Mouse (Mus musculus): Measurements from ENCODE around the gene Scn4a.
"Not testable (repeated sequence)": the region's sequence is repeated elsewhere in the genome, so short reads cannot be mapped to it uniquely, and the experiment has no call there.

Gene Scn4a

DNA sequence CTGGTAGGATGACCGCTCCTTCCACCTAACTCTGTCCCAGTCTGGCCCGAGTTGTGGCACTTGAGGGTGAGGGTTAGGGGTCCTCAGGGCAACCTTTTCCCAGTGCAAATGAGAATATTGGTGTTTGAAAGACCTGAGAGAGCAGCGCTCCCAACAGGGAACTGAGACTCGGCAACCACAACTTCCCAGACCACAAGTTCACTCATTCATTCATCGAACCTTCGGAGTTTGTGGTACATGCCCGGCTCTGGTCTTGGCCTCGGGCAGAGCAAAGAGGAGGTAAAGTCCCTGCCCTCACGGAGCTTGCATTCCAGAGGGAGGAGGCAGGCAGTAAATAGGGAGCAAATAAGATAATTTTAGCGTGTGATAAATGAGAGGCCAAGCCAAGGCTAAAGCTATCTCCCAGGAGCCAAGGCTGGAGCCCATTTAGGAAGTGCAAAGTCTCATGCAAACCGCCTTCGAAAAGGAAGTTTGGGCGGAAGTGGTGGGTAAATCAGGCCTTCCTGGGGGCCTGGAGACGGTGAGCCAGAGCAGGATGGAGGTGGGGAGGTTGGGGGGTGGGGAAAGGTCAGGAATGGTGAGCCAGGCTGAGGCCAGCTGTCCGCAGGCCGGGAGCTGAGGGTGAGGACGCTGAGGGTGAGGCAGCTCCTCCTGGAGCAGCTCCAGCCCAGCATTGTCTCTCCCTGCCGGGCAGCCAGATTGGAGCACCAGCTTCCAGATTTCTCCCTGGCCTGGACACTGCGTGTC, 2.5 kb upstream of the Scn4a start:
- no peak for DNase-seq (ENCODE audit: low read depth, low spot score)

DNA sequence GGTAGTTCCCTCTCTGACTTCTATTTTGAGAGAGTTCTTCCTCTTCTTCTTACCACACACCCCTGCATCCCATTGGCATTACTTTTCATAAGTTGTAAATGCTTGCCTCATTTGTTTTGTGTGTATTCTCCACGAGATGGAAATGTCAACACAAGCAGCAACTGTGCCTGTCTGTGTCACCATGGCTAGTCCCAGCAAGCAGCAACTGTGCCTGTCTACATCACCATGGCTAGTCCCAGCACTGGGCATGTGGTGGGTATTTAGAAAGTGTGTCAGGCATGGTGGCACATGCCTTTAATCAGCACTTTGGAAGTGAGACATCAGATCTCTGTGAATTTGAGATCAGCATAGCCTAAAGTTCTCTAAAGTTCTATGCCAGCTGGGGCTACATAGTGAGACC, 1.1 kb upstream of the Scn4a start:
- no peak for DNase-seq (ENCODE audit: low read depth, low spot score)

DNA sequence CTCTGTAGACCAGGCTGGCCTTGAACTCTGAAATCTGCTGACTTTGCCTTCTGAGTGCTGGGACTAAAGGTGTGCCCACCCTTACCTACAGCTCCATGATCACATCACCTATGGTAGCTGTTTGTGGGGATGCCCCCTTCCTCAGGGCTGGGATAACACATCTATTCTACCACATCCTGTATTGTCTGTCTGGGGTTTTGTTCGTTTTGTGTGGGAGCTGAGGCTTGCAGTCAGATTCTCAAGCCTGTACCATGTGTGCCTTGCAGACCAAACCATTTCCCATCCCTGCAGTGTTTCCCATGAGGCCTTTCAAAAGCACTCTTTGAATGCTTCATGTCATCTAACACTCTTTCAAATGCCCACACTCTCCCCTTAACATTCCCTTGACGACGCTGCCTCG, 1.1 kb downstream of the Scn4a start:
- no peak for DNase-seq (ENCODE audit: low read depth, low spot score)

DNA sequence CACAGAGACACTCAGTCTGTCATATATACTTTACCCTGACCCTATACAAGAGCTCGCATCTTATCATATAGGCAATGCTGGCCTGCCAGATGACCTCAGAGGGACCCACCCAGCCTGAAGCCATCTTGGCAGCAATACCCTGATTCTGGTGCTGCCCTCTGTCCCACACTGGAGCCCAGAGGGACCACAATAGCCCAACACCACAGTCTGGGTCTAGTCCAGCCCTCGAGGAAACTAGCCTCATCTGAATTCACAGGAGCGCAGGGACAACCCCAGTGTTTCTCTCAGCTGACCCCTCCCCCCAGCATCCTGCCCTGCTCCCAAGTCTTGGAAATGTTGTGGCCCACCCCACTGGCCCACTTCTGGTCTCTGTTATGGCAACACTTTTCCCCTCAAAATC, 1.8 kb downstream of the Scn4a start:
- no peak for DNase-seq (ENCODE audit: low read depth, low spot score)

DNA sequence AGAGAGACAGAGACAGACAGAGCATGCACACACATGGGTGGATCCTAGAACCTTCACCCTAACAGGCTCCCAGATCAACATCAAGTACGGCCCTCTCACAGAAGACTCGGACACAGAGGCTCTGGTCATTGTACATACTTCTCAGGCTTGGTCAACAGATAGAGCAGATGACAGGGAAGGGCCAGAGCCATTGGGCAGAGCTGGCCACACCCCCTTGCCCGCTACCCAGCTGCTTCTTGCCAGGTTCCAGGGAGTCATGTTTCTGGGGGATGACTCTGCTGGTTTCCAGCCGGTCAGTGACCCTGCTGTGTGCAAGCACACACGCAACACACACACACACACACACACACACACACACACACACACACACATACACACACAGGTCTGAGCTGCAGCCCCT, 2.2 kb downstream of the Scn4a start:
- no peak for DNase-seq (ENCODE audit: low read depth, low spot score)

DNA sequence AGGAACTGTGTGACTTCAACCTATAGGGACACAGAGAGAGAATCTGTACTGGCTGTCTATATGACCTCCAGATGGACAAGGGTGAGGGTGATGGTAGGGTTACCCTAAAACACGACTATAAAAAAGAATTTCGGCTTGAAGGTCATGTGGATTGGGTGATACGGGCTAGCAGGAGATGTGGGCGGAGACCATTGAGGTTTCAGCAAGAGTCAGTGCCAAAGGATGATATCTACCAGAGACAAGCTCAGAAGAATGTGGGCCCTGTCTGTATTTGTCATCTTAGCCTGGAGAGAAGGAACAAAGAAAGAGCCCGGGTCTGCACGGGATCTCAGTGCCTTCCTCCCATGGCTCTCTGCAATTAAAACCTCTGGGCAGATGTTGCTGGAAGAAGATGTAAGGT, 3.3 kb downstream of the Scn4a start:
- DNase-seq (ENCODE audit: low read depth, low spot score), result no peak

DNA sequence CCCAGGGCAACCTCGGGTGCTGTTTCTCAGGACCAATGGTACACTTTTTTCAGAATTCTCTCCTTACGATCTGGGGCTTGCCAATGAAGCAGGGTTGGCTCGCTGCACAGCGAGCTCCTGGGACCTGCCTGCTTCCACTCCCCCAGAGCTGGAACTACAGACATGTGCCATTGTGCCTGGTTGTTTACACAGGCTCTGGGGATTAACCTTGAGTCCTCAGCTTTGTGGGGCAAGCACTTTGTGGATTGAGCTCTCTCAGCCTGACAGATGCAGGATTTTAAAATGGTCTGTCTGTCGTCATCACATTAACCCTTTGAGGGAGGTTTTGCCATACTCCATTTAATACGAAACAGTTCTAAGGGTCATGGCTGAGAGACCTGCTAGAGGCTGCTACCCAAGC, 8.2 kb downstream of the Scn4a start:
- no peak for DNase-seq (ENCODE audit: low read depth, low spot score)

DNA sequence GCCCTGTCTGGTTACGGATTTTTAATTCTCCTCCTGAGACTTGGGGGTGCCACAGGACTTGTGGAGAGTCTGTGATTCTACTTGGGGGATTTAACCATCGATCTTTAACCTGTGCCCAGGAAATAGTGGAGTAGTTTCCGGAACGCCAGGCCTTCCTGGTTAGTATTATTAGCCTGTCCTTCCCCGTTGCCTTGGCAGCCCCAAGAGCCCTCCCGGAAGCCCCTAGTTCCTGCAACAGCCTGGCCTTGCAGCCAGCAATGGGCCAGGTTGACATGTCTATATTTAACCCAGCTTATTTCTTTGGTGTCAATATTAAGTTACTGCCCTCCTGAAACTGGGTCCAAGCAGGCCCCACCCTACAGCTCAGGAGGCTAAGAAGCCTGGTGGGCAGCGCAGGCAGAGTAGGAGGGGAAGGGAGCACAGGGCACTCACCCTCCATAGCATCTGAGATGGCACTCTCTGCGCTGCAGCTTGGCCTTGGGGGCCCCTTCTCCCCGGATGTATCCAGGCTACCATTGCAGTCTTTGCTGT, 12.0 kb downstream of the Scn4a start:
- DNase-seq (ENCODE audit: low read depth, low spot score), result no peak

DNA sequence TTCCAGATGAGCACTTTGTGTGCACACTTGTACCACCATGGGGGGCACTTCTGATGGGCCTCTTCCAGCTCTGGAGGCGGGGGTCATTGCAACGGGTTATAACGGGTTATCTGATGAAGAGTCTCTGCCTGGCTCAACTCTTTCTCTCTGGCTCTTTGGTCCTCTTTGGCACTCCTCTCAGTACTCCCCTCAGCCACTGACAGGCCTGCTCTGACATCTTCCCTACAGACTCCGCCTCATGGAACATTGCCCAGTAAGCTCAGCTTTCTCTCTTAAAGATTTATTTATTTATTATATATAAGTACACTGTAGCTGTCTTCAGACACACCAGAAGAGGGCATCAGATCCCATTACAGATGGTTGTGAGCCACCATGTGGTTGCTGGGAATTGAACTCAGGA, 13.8 kb downstream of the Scn4a start:
- not testable (repeated sequence) for DNase-seq (ENCODE audit: low read depth, low spot score)

DNA sequence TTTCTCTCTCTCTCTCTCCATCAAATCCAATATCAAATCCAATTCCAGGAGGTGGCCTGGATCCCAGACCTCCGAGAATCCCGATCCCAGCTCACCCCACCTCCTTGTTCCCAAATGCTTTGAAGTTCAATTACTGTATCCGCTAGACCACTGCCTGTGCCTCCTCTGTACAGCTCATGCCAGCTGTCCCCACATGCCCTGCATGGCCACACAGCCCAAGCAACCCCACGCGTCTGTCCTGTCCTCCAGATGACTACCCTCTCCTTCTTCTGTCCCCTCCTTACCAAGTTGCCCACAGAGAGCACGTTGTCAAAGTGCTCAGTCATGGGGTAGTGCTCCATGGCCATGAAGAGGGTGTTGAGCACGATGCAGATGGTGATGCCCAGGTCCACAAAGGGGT, 14.2 kb downstream of the Scn4a start:
- DNase-seq (ENCODE audit: low read depth, low spot score), result no peak

DNA sequence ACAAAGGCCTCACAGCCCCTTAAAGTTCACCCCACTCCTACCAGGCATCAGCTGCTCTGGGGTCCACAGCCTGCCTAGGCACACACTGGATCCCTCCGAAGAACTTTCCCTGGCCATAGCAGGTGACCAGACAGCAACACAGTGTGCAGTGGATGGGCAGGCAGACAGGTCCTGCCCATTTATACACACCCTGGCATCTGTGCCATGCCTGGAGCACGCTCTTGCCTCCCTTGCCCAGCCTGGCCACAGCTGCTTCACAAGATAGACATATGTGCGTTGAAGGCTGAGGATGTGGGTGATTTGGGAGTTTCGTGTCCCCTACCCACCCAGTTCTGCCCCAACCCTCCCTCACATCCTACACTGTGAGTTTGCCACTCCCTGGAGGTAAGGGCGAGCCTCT, 15.1 kb downstream of the Scn4a start:
- no peak for DNase-seq (ENCODE audit: low read depth, low spot score)

DNA sequence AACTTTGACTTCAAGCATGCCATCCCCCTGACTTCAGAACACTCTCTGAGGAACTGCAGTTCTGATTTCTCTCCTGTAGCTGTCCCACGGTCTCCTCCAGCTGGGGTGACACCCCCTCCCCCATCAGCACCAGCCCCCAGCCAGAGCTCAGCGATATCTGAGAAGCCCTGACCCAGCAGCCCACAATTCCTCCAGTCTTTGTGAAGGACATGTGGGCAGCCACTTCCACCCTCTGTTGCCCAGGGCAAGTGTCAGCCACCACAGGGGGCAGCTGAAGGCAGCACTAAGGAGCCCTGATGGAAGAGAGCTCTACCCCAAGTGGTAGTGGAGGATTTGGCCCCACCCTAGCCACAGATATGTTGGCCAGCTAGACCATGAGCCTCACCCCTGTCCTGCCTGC, 19.0 kb downstream of the Scn4a start:
- DNase-seq (ENCODE audit: low read depth, low spot score), result no peak

DNA sequence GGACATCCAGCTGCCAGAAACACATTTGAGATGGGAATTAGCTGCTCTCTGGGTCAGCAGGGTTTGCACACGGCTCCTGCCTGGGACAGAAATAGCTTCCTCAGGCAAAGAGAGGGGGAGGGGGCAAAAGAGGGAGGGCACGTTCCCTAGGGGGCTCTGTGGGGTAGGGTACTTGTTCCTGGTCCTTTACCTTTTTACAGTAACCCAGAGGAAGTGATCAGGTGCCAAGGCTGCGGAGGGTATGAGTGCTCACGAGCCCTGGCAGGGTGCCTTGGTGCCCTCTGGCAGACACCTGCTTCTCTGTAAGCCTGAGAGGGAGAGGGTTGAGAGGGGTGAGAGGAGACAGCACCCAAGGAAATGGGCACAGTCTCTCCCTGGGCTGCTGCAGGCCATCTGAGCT, 20.6 kb downstream of the Scn4a start:
- no peak for DNase-seq (ENCODE audit: low read depth, low spot score)

DNA sequence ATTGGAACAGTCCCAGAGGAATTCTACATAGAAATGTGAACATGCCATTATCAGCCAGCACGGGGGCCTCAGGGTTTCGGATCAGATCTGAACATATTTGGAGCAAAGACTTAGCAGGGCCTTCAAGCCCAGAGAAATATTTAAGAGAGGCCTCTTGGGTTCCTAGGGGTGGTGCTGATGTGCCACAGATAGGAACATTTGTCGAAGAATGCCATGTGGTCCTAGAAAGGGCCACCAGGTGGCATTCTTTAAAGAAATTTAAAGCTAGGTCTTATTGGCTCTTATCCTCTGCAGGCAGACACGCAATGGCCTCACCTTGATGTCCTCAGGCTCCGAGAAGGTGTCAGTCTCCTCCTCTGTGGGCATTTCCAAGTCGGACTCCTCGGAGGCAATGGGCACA, 23.4 kb downstream of the Scn4a start:
- no peak for DNase-seq (ENCODE audit: low read depth, low spot score)

DNA sequence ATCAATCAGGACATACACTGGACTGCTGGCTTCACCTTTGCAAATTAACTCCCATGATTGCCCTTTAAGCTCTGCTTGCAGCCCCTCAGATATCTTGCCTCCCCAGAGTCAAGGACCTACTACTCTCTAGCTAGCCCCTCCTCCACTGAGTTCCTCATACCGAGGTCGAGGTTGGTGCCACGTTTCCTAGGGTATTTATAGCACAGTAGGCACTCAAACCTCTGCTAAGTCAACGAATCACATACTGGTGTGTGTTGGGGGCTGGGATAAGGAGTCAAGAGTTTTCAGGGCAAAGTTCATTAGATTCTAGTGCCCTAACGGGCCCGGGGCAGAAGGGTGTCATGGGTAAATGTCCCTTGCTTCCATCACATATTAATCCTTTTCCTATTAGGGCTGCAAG, 24.0 kb downstream of the Scn4a start:
- DNase-seq (ENCODE audit: low read depth, low spot score), result no peak

DNA sequence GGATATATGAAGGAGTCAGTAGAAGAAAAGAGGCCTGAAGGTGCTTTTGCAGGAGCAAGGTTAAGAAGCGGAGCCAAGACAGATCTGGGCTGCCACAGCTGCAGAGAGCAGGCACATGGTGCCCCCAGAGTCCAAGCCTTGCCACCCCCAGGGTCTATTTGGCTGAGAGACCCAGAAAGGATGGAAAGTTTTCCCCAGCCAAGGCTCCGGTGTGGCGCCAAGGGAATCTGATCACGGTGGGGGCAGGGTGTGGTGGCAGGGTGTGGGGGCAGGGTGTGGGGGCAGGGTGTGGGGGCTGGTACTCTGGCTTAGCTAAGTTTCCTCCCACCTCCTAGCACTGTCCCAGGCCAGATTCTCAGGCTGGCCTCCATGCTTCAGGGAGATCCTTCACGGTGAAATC, 24.6 kb downstream of the Scn4a start:
- no peak for DNase-seq (ENCODE audit: low read depth, low spot score)

DNA sequence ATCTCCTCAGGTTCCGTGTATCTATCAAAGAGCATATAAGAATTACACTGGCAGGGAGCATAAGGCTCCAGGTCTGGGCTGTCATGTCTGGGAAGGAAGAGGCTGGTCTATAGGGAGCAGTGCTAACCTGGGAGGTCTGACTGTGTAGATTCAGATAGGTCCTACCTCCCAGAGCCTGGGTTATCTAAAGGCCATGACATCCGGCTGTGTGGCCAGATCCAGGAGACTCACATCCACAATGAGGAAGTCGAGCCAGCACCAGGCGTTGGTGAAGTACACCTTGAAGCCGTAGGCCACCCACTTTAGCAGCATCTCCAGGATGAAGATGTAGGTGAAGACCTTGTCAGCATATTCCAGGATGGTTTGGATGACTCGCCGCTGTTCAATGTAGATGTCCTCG, 26.6 kb downstream of the Scn4a start:
- DNase-seq (ENCODE audit: low read depth, low spot score), result no peak

DNA sequence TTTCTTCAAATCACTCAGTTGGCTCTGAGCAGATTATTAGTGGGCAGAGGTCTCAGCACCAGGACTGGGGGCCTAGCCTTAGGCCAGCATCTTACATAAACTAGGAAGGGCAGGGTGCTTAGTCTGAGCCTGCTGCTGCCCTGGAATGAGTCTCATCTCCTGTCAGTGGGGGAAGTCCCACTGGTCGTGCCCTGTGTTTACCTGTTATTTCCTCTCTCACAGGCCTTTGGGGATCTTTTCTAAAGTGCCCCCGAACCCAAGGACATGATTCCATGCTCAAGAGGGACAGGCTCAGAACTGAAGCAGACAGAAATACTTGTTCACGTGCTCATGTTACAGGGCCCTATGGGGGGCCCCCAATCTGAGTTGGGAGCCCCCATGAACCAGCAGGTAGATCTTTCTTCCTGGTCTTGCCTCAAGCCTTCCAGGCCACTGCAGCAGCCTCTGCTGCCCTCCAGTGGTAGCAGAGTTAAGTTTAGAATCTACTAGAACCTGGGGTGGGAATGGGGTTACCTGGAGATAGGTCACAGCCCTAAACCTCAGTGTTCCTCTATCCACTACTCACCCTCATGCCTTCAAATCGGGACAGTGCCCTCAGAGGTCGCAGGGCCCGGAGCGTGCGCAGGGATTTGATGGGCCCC, 27.4 kb downstream of the Scn4a start:
- no peak for DNase-seq (ENCODE audit: low read depth, low spot score)

DNA sequence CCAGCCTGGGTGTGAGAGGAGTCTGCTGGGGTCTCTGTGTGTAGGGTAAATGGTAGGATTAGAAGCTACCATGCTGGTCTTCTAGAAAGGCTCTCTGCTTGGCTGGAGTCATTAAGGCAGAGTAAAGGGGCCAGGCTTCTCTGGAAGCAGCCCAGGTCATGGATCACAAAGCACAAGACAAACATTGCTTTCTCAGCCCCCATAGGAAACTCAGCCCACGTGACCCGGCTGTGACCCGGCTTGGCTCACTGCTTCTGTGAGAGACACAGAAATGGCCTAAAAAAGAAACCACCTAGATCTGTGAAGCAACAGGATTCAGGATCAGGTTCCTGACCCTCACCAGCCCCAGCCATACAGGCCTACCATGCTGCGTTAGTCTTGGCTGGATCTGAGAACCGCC, 28.2 kb downstream of the Scn4a start:
- no peak for DNase-seq (ENCODE audit: low read depth, low spot score)

DNA sequence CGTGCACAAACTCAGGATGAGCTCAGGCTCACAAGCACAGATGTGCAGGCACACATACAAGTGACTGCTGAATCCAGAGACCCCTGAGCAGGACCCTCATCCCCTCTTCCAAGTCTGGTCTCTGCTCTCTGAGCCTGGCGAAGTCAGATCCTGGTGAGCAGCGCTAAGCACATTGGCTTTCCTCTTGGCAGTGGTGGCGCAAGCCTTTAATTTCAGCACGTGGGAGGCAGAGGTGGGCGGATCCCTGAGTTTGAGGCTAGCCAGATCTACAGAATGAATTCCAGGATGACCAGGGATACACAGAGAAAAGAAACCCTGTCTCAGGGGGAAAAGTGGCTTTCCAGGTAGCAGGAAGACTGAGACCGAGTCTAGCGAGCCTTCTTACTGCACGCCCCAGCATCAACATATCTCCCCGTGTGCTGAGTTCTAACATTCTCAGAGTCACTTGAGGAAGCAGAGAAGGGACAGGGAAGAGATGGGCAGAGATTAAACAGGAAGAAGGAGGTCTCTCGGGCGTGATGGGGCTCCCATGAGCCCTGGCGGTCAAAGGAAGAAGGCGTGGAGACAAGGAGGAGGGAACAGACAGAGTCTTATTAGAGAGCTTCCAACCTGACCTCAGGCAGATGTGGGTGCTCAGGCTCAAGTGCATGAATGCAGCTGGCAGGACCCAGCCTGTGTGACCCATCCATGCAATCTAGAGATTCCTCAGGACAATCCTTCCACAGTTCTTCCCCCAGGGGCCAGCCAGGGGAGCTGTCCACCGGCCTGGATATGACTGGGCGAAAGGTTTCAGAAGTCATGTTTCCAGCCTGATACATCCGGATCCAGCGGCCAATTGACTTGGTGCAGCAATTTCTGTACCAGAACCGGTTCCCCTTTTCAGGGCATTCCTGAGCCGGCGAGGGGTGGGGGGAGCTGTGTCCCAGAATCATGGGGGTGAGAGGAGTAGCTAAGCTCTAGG, 34.4 kb downstream of the Scn4a start:
- no peak for DNase-seq (ENCODE audit: low read depth, low spot score)

DNA sequence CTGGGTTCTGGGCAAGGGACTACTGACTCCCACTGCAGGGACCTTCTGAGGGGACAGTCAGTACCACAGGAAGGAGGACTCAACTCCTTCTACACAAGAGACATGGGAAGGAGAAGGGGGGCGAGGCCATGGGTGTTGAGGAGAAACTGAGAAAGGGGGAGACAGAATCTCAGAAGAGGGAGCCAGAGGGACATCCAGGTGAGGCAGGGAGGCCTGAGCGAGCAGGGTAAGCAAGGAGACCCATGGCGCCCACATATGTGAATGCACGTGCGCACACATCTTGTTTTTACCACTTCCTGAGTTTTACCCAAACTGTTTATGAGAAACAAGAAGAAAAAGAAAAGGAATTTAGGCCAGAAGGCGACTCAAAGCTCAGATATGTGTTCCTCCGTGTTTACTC, 35.3 kb downstream of the Scn4a start:
- no peak for DNase-seq (ENCODE audit: low read depth, low spot score)

DNA sequence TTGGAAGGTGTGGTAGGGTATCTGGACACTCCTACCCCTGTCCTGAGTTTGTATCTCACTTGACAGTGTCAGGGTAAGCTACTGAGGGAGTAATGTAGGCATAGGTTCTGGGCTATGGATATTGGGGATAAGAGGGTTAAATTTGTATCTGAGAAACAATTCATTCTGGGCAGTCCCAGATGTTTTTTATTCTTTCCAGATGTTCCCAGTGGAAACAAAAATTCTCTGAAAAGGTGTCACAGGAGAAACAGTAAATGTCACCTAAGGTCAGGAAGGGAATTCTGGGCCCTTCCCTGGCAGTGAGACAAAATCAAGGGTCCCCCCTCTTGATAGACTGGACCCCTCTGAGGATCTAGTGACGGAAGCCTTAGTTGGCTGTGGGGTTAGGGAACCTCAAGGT, 36.7 kb downstream of the Scn4a start:
- no peak for DNase-seq (ENCODE audit: low read depth, low spot score)
